Mouse (Mus musculus): ENCODE measurements around the gene Trim7.
A peak's percentile ranks its signal among the peaks of the same experiment; 100 is the strongest.
"Not testable (repeated sequence)": the region's sequence is repeated elsewhere in the genome, so short reads cannot be mapped to it uniquely, and the experiment has no call there.

The Trim7 gene

DNA sequence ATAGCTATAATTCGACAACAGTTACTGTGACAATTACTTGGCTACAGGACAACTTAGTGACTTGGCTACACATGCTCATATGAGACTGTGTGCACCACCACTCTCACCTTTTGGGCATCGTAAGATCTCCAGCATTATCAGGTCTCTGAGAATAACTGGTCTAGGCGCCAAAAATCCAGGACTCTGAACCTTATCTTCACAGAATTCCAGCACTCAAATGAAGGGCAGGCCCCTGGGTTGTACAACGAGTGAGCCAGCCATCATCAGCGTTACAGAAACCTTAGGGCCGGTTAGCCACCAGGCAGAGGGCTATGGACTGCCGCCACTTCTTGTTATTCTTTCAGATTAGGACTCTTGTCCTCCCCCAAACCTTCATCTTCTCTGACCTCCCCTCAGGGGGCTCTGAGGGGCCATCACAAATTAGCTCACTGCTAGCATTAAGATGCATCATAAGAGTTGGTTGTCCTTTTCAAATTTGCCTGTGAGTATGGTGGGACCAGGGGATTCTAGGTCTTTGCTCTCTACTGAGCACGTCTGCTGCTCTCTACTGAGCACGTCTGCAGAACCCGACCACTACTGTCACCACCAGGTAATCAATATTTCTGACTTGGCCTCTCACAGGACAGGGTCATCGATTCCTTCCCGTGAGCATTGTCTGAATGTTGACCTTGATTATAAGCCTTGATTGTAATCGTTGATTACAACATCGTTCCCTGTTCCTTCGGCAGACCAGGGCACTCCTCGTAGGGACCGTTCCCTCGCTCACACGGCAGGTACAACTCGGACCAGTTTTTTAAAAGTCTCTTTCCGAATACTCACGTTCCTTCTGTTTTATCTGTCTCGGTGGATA lies 26.9 kb downstream of the Trim7 start:
- DNase-seq: no peak

DNA sequence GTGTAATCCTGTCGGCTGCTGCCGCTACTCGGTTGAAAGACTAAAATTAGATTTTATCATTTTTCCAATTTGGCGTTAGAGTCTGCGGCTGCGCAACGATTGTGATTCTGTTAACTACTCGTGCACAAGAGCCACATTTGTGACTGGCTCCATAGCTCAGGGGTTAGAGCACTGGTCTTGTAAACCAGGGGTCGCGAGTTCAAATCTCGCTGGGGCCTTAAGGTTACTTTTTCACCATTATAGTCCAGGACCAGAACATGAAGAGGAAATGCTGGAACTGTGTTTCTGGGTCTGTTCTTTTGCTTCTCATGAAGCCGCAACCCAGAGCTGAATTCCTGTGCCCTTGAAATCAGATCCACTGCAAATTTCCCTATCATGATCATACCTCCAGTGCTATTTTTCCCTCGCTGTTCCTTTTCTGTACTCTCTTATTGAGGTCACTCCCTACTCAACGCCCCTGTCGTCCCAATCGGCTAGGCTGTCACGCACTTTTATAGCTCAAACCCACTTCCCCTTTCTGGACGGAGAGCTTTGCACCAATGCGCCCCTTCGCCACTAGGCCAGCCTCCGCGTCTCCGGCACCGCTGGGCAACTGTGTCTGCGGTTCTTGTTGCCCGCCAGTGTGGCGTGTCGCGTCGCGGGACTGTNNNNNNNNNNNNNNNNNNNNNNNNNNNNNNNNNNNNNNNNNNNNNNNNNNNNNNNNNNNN lies 27.7 kb downstream of the Trim7 start:
- peak; percentile 91 for DNase-seq

- no peak for DNase-seq
Measured at GRCm38 (mm10) chr11:48859014-48859413, 33.1 kb downstream of the Trim7 start.

DNA sequence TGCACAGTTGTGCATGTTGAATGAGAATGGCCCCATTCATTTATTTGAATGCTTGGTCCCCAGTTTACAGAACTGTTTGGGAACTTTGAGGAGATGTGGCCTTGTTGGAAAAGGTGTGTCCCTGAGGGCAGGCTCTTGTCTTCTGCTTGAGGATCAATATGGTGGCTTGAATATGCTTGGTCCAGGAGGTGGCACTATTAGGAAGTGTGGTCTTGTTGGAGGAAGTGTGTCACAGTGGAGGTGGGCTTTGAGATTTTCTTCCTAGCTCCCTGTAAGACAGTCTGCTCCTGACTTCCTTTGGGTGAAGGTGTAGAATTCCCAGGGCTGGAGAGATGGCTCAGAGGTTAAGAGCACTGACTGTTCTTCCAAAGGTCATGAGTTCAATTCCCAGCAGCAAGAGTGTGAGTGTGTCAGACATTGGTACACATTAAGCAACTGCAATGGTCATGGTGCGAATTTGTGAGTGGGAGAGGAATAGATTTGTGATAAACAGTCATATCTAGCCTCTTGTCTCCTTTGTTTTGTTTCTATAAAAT lies 36.9 kb downstream of the Trim7 start:
- no peak for DNase-seq

DNA sequence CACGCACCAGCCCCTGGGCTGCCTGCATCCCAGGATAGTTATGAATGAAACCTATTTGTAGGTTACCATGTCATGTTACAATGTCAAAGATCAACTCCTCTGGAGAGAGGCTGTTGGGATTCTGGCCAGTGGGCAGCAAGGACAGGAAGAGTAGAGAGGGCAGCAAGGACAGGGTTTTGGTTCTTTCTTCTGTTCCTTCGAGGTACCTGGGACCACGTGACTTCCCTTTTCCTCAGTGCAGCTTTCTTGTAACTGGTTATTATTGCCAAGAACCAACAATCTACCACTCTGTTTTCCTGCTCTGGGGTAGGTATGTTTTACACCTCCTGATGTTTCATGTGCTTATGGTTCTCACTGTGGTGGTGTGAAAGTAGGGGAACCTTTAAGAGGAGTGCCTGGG lies 37.9 kb downstream of the Trim7 start:
- DNase-seq: no peak

GRCm38 (mm10) chr11:48866481-48866880 lies 40.5 kb downstream of the Trim7 start:
- no peak for DNase-seq

GRCm38 (mm10) chr11:48869380-48870110 lies 43.6 kb downstream of the Trim7 start:
- DNase-seq: no peak

- DNase-seq: no peak
Measured at GRCm38 (mm10) chr11:48870781-48871180, 44.8 kb downstream of the Trim7 start.

DNA sequence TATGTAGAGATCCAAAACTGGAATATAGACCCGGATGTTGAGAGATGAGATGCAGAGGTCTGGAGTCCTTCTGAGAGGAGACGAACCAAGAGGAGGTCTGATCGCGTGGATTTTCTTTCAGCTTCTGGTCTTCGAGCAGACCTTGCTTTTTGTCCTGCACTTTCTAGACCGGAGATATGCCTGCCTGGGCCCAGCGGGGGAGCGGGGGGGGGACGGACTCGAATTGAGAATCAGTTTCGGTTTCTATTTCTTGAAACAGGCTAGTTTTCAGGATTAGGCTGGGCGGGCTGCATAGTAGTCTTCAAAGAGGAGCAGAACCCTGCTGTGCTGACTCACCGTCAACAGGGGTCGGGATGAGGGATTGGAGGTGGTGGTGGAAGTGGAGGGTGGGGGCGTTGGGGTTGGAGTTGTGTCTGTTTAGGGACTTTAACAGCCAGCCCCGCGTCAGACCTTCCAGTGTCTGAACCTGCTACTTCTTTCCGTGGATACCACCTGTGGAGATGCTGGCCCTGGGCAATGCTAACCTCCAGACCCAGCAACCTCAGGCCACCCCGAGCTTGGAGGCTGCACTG lies 45.3 kb downstream of the Trim7 start, which contains the start of gene Irgm1:
Gene Irgm1, minus strand, starts transcription at position 483 of the 572 bp plus-strand sequence.
- no peak for DNase-seq

GRCm38 (mm10) chr11:48871817-48872541 lies 46.0 kb downstream of the Trim7 start:
- no peak for DNase-seq

DNA sequence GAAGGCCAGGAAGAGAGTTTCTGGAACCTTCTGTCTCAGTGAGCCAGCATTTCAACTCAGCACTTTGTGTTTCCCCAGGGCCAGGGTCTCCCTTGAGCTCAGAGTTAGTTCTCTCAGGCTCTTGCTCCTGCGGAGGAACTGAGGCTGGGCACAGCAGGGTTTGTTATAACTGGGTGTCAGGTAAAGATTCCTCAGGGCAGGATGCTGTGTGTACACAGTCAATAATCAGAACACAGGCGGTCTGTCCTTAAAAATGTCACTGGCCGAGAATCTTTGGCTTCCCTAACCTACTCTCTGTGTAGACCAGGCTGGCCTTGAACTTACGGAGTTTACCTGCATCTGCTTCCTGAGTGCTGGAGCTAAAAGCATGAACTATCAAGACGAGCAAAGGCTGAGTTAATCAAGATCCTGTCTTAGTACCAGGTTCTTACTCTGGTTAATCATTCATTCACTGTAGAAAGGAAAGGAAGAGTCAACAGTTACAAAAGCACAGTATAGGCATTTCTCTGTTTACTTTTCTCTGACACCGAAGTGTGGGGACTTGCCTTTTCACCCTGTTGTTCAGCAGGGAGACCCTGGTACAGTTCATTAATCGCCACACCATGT lies 46.9 kb downstream of the Trim7 start:
- DNase-seq: no peak

DNA sequence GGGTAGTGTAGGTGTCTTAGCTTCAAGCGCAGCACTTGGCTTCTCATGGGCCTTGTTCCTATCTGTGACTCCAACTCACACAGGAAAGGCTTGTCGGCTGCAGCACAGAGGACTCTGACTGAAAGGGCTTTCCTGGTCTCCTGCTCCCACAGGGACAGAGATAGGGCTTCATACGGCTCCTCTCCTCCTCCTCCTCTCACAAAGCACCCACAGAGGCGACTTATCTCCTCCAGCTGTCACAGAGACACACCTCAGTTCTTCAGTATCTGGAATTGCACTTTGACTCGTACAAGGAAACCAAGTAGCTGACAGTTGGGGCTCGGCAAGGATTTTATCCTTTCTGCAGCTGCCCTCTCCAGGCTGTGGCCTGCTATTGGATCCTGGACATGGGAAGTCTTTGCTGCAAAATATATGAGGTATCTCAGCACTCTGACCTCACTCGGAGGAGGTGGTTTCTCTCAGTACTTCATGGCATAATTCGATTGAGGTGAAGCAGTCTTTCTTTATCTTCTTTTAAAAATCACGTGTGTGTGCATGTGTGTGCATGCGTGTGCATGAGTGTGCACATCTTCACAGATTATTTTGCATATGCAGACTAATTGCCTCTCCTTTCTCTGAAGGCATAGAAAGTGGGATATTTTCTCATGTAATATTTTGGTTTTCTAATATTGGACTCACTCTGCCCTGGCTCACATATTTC lies 47.8 kb downstream of the Trim7 start:
- no peak for DNase-seq

GRCm38 (mm10) chr11:48874465-48874864 lies 48.5 kb downstream of the Trim7 start:
- no peak for DNase-seq

DNA sequence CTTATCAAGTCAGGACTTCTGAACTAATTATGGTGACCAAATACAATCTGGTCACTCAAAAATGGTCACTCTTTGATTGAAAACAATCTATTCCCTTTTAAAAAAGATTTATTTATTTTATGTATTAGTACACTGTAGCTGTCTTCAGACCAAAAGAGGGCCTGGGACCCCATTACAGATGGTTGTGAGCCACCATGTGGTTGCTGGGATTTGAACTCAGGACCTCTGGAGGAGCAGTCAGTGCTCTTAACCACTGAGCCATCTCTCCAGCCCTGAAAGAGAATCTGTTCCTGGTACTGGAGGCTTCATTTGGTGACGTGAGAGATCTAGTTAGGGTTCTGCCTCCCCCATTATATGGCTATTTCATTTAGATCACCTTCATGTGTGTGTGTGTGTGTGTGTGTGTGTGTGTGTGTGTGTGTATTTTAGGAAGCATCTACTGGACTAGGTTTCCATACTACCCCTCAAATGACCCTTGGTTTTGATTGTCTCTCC lies 49.5 kb downstream of the Trim7 start:
- not testable (repeated sequence) for DNase-seq

DNA sequence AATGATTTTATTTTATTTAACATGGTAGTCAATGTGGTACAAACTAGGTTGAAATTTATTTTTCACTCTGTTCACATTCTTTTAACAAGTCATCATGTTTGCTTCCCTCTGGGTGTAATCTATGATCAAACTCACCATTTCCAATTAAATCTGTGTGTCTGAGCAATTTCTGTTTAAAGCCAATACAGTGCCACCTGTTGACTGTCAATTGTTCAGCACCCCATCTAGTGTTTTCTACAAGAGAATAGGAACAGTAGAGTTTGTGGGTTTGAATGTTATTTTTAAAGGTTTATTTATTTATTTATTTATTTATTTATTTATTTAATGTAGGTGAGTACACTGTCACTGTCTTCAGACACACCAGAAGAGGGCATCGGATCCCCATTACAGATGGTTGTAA lies 50.7 kb downstream of the Trim7 start:
- DNase-seq: no peak

- DNase-seq: no peak
Measured at GRCm38 (mm10) chr11:48898812-48899431, 73.0 kb downstream of the Trim7 start.

- not testable (repeated sequence) for DNase-seq
Measured at GRCm38 (mm10) chr11:48900654-48901566, 75.0 kb downstream of the Trim7 start.

- DNase-seq: not testable (repeated sequence)
Measured at GRCm38 (mm10) chr11:48901567-48901930, 75.6 kb downstream of the Trim7 start.

Measured in right cerebral cortex, postnatal 25 days (tissue).